Mouse (Mus musculus) kidney, embryonic 15.5 days (tissue): ENCODE data around the gene Gnai2. TPM values are rescaled to one million over a fixed set of nuclear protein-coding genes. Genes with fewer than 3 reads are reported as not detected.

Experiments used
- ATAC-seq: fragments of 200-750 bp; cut with Nextera tagmentation; replicated peaks from 2 replicates; pipeline ENCODE4 v1.8.0; 2017; ENCODE audit warnings: moderate TSS enrichment; ENCODE audit not compliant: low FRiP score
- H3K27ac ChIP-seq: fragments of 300-500 bp; sonication (generic); 2 replicates; pipeline ENCODE4 v1.5.1; 2015; ENCODE audit warnings: mild to moderate bottlenecking, inconsistent platforms
- H3K27me3 ChIP-seq: fragments of 300-500 bp; sonication (generic); 2 replicates; pipeline ENCODE4 v1.6.1; 2015; ENCODE audit warnings: inconsistent platforms
- H3K36me3 ChIP-seq: fragments of 300-500 bp; sonication (generic); 2 replicates; pipeline ENCODE4 v1.6.1; 2015; ENCODE audit warnings: inconsistent platforms
- H3K4me1 ChIP-seq: fragments of 300-500 bp; sonication (generic); 2 replicates; pipeline ENCODE4 v1.6.1; 2015; ENCODE audit warnings: inconsistent platforms
- H3K4me2 ChIP-seq: fragments of 300-500 bp; sonication (generic); 2 replicates; pipeline ENCODE4 v1.6.1; 2015; ENCODE audit warnings: moderate library complexity, mild to moderate bottlenecking, inconsistent platforms
- H3K4me3 ChIP-seq: fragments of 300-500 bp; sonication (generic); replicated peaks from 2 replicates; pipeline ENCODE4 v1.5.1; 2015; ENCODE audit warnings: mild to moderate bottlenecking, inconsistent platforms
- H3K9ac ChIP-seq: fragments of 300-500 bp; sonication (generic); 2 replicates; pipeline ENCODE4 v1.6.1; 2015; ENCODE audit warnings: mild to moderate bottlenecking, inconsistent platforms
- H3K9me3 ChIP-seq: fragments of 300-500 bp; sonication (generic); replicated peaks from 2 replicates; pipeline ENCODE4 v1.6.1; 2016; ENCODE audit warnings: inconsistent platforms
- WGBS: fragments of 180-500 bp; shearing (Covaris S2); methylation state at CpG from one replicate; pipeline ENCODE4 v1.1.7; 2015; ENCODE audit warnings: mixed read lengths; 5-methylcytosine and 5-hydroxymethylcytosine counted together
- polyA plus RNA-seq: library from polyadenylated mRNA; unstranded; fragments of >200 nt; fragmentation: Nextera tagmentation; extraction: Ambion mirVana; gene quantifications from 2 replicates; pipeline ENCODE4 v1.2.1, GENCODE M21; 2015

Gnai2 gene
- polyA plus RNA-seq, 1 experiment from 2014 or later = 424 TPM

DNA sequence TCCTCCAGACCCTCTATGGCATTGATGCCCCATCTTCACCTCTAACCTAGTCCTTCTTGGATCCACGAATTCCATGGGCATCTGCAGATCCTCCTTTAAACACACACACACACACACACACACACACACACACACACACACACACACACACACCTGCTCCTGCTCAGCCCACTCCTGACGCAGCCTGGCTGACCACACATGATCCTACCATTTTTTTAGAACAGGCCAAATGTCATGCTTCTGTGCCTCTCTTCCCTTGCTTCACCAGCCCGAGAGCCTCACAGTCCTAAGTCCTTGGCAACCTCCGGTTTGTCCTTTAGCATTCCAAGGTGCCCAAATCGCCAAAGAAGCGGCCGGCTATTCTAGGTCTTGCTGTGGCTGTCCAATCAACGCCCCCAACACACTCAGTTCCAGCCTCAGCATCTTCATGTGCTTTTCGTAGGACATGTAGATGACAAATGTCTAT is 34.3 kb upstream of the Gnai2 start, which contains the start of gene Slc38a3:
Gene Slc38a3 (minus strand): TSS at position 51 of the 466 bp plus-strand sequence.
- ATAC-seq = no peak
- H3K27ac ChIP-seq = 0 out of 2 replicates have a peak within 1 kb of the TSS, but pooled peaks have one; percentile 16
- 76% methylated on average over 9 of the region's 9 CpGs for WGBS
- peaks cover 28% of the 10 kb centered on the region for H3K27me3 ChIP-seq
- H3K9ac ChIP-seq = no peak within 1 kb of the TSS
- H3K4me1 ChIP-seq = peaks cover 46% of the 10 kb centered on the region
- no peak within 1 kb of the TSS for H3K4me2 ChIP-seq
- H3K9me3 ChIP-seq = no peaks in the 10 kb centered on the region
- H3K4me3 ChIP-seq = no peak within 1 kb of the TSS
- H3K36me3 ChIP-seq = no peaks in the 10 kb centered on the region

DNA sequence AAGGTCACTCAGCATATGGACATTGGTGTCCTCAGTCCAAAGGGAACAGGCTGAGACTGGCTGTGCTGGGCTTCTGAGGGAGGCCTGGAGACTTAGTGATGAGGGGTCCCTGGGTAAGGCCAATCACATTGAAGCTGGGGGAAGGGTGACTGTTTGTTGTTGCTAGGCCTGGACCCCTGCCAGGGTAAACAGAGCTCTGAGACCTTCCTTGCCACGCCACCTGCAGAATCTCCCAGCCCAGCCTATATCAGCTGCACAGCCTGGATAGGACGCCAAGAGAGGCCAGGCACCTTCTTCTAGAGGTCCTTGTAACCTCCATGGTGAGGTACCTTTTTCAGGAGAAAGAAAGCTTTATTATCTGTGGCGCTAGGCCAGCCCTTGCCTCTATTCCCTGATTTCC is 33.7 kb upstream of the Gnai2 start:
- no peak overlapping the region for H3K4me3 ChIP-seq
- H3K36me3 ChIP-seq = no peaks in the 10 kb centered on the region
- H3K4me1 ChIP-seq = peaks cover 48% of the 10 kb centered on the region
- no peak overlapping the region for H3K4me2 ChIP-seq
- WGBS = 46% methylated on average over 3 of the region's 3 CpGs
- 0 out of 2 replicates have a peak, but pooled peaks have one; percentile 22 for ATAC-seq
- H3K27me3 ChIP-seq = peaks cover 23% of the 10 kb centered on the region
- no peak overlapping the region for H3K9ac ChIP-seq
- H3K9me3 ChIP-seq = no peaks in the 10 kb centered on the region
- no peak overlapping the region for H3K27ac ChIP-seq

DNA sequence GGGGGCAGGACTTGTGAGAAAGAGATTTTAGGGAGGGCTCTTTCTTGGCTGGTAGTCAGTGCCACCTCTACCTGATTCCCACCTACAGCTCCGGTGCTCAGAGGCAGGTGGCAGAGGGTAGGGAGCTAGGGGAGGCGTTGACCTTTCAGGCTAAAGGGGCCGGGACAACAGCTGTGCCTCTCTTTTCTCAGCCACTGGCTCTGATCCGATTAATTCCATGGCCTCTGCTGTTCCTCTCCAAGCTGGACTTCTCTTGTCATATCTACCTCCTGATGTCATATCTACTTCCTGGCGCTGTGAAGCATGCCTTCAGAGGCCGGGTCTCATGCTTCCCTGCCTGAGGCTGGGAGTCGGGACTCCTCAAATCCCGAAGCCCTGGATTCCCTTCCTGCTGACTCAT is 32.8 kb upstream of the Gnai2 start:
- Histone ChIP-seq H3K27ac (0 out of 2 replicates have a peak overlapping the region, but pooled peaks have one; percentile 14), H3K4me2 (peak overlapping the region; percentile 93), H3K4me1 (peaks cover 57% of the 10 kb centered on the region), H3K9ac (no peak overlapping the region), H3K27me3 (peaks cover 23% of the 10 kb centered on the region), H3K9me3 (no peaks in the 10 kb centered on the region), H3K36me3 (no peaks in the 10 kb centered on the region), H3K4me3 (no peak overlapping the region)
- 38% methylated on average over 8 of the region's 8 CpGs for WGBS
- no peak for ATAC-seq

DNA sequence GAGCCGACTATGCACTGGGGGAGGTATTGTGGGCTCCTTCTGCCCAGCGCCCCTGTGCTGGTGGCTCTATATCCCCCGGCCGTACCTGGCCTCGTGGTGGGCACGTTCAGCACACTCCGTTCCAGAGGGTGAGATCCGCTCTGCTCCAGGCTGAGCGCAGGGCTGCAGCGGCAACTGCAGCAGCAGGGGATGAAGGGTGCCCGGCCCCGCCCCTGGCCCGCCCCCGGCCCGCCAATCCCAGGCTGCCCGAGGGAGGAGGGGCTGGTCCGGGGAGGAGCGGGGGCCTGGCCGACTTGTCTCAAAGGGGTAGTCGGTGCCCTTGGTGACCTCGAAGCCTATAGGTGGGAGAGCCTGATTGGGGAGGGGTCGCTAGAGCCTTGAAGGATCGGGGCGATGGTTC is 32.1 kb upstream of the Gnai2 start:
- under 1% methylated on average over 24 of the region's 24 CpGs for WGBS
- Histone ChIP-seq H3K9ac (peak overlapping the region; percentile 50), H3K4me1 (peaks cover 58% of the 10 kb centered on the region), H3K4me3 (peak overlapping the region; percentile 45), H3K9me3 (no peaks in the 10 kb centered on the region), H3K27me3 (peaks cover 23% of the 10 kb centered on the region), H3K27ac (no peak overlapping the region; the same call in 1 of the 2 replicates), H3K36me3 (no peaks in the 10 kb centered on the region), H3K4me2 (peak overlapping the region; percentile 93)
- peak; percentile 90 for ATAC-seq

DNA sequence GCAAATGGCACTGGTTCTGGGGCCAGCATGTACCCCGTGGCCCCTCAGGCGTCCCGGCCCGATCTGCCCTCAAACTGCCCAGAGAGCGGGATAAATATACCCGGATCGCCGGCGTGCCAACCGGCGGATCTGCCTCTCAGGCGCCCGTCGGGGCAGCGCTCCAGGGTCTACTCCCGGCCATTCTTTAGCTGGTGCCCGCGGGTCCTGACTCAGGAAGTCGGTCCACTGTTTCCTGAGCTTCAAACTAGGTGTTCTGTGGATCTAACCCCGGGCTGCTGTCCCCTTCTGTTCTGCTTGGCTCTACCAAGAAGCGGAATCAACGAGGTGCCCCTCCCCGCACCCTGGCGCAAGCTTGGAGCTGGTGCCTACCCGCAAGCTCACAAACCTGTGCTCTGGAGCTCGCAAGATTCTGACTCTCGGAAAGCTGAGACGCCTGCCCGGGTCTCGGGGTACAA is 31.6 kb upstream of the Gnai2 start:
- Histone ChIP-seq H3K4me1 (peaks cover 58% of the 10 kb centered on the region), H3K36me3 (no peaks in the 10 kb centered on the region), H3K27me3 (peaks cover 23% of the 10 kb centered on the region), H3K9ac (peak overlapping the region; percentile 50), H3K4me3 (peak overlapping the region; percentile 45), H3K4me2 (peak overlapping the region; percentile 93), H3K27ac (no peak overlapping the region; the same call in 1 of the 2 replicates), H3K9me3 (no peaks in the 10 kb centered on the region)
- 1% methylated on average over 30 of the region's 30 CpGs for WGBS
- peak; percentile 23 for ATAC-seq

DNA sequence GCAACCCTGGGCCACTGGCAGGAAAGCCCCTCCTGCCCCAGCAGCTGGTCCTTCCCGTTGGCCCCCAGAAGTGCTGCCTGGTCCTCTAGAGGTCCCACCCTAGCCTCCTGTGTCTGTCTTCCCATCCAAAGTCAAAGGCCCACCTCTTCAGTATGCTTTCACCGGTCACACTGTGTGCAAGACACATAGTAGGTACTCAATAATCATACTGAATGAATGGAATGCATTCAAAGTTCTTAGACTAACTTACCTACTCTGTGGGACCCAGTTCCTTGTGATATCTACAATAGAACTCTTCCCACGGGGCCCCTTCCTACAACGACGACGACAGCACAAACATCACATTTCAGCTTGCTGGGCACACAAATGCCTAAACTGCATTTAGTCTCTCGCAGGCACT is 30.1 kb upstream of the Gnai2 start:
- H3K4me2 ChIP-seq = no peak overlapping the region
- no peak overlapping the region for H3K27ac ChIP-seq
- H3K27me3 ChIP-seq = peaks cover 23% of the 10 kb centered on the region
- H3K36me3 ChIP-seq = no peaks in the 10 kb centered on the region
- H3K4me1 ChIP-seq = peaks cover 55% of the 10 kb centered on the region
- ATAC-seq = no peak
- WGBS = 83% methylated on average over 7 of the region's 7 CpGs
- H3K9ac ChIP-seq = no peak overlapping the region
- no peaks in the 10 kb centered on the region for H3K9me3 ChIP-seq
- H3K4me3 ChIP-seq = no peak overlapping the region

DNA sequence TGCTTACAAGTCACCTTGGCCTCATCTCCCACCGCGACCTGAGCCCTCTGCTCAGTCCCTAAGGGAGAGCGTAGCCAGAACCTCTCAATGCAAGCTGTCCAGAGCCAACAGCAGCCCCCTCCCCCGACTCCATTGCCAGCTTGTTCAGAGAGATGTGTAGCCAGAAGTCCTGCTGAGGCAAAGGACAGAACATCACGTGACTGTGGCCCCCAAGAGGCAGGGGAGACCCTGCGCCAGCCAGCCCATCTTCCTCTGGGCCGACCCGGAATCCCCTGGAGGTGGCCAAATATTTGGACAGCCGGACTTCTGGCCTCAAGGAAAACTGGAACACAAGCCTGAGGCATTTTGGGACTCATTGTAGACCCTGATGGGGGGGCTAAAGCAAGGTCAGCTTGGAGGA is 28.4 kb upstream of the Gnai2 start:
- H3K4me2 ChIP-seq = no peak overlapping the region
- peaks cover 37% of the 10 kb centered on the region for H3K4me1 ChIP-seq
- no peak overlapping the region for H3K9ac ChIP-seq
- ATAC-seq = no peak
- no peak overlapping the region for H3K4me3 ChIP-seq
- 38% methylated on average over 9 of the region's 9 CpGs for WGBS
- H3K9me3 ChIP-seq = no peaks in the 10 kb centered on the region
- H3K27ac ChIP-seq = no peak overlapping the region
- peaks cover 22% of the 10 kb centered on the region for H3K27me3 ChIP-seq
- no peaks in the 10 kb centered on the region for H3K36me3 ChIP-seq

DNA sequence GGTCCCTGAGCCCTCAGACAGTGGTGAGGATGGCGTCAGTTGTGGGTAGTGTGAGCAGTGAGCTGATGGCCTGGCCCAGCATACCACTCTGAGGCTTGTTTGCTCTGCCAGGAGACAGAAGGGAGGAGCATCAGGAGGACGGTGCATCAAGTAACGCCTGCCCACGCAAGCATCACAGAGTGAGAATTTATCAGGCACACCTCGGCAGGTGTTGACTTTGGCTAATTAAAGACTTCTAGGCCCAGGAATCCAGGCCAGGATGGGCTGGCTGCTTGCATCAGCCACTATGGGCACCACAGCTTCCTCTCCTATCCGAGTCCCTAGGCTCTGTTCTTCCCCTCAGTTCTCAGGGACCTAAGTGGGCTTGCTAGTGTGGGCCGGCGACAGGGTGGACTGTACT is 27.2 kb upstream of the Gnai2 start:
- no peak for ATAC-seq
- WGBS = 70% methylated on average over 8 of the region's 8 CpGs

DNA sequence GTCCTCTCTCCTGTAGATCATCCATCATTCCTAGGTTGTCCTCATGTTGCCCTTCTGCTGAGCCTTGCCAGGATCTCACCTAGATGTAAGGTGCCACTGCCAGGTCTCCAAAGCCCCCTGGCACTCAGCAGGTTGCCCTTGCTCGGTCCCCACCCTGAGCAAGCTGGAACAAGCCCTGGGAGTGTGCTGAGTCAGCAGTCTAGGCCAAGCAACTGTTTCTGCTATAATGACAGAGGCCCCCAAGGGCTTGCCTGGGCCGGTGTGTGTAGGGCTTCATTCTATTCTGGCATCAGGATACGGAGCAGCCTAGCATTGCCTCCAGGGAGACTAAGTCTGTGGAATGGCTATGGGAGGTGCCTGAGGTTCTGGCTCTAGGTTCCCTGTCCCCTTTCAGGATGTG is 25.6 kb upstream of the Gnai2 start:
- peaks cover 13% of the 10 kb centered on the region for H3K4me1 ChIP-seq
- H3K27ac ChIP-seq = no peak overlapping the region
- H3K9ac ChIP-seq = no peak overlapping the region
- H3K4me3 ChIP-seq = no peak overlapping the region
- H3K4me2 ChIP-seq = no peak overlapping the region
- H3K36me3 ChIP-seq = no peaks in the 10 kb centered on the region
- ATAC-seq = no peak
- WGBS = 62% methylated on average over 3 of the region's 3 CpGs
- H3K27me3 ChIP-seq = peaks cover 11% of the 10 kb centered on the region
- H3K9me3 ChIP-seq = no peaks in the 10 kb centered on the region

More for the DNA sequence above, 27.2 kb upstream of the Gnai2 start:
- H3K4me1 ChIP-seq = peaks cover 25% of the 10 kb centered on the region
- H3K9ac ChIP-seq = no peak overlapping the region
- no peak overlapping the region for H3K4me3 ChIP-seq
- H3K4me2 ChIP-seq = no peak overlapping the region
- H3K27ac ChIP-seq = no peak overlapping the region
- H3K9me3 ChIP-seq = no peaks in the 10 kb centered on the region
- no peaks in the 10 kb centered on the region for H3K36me3 ChIP-seq
- H3K27me3 ChIP-seq = peaks cover 20% of the 10 kb centered on the region

DNA sequence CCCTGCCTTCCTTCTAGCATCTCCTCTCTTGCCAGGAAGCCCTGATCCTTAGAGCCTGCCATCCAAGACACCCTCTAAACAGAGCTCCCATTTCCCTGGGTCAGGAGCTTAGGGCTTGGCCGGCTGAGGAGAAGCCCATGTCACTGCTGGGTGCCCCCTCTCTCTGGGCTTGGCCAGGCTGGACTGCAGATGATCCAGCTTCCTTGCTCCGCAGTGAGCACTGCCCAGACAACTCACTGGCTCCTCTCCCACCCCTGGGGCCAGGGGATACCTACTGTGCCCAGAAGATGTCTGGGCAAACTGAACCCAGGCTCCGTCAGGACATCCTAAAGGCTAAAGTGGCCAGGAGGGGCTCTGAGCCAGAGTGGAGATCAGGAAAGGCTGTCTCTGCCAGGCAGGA is 24.8 kb upstream of the Gnai2 start:
- Histone ChIP-seq H3K4me2 (no peak overlapping the region), H3K9me3 (no peaks in the 10 kb centered on the region), H3K36me3 (no peaks in the 10 kb centered on the region), H3K27me3 (peaks cover 3% of the 10 kb centered on the region; the same call in 1 of the 2 replicates), H3K9ac (no peak overlapping the region), H3K4me1 (peaks cover 13% of the 10 kb centered on the region), H3K4me3 (no peak overlapping the region), H3K27ac (no peak overlapping the region)
- 88% methylated on average over 3 of the region's 3 CpGs for WGBS
- no peak for ATAC-seq

DNA sequence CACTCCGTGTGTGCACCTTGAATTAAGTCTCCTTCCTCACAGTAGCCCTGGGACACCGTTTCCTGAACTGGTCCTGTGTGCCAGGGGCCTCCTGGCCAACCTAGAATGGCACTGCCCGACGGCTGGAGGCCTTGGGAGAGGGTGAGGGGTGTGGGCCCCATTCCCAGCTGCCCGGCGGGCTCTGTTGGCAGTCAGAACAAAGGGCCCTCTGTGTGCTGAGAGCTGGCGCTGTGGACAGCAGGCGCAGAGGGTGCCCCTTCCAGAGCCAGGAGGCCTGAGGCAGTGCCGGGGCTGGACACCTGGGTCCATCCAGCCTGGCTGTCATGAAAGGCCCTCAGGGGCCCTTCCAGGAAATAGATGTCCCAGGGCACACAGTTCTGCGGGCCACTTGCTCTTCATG is 24.4 kb upstream of the Gnai2 start:
- Histone ChIP-seq H3K27ac (no peak overlapping the region), H3K4me2 (no peak overlapping the region), H3K9ac (no peak overlapping the region), H3K9me3 (no peaks in the 10 kb centered on the region), H3K27me3 (no peaks in the 10 kb centered on the region), H3K36me3 (no peaks in the 10 kb centered on the region), H3K4me3 (no peak overlapping the region), H3K4me1 (peaks cover 13% of the 10 kb centered on the region)
- WGBS = 85% methylated on average over 10 of the region's 10 CpGs
- ATAC-seq = no peak

DNA sequence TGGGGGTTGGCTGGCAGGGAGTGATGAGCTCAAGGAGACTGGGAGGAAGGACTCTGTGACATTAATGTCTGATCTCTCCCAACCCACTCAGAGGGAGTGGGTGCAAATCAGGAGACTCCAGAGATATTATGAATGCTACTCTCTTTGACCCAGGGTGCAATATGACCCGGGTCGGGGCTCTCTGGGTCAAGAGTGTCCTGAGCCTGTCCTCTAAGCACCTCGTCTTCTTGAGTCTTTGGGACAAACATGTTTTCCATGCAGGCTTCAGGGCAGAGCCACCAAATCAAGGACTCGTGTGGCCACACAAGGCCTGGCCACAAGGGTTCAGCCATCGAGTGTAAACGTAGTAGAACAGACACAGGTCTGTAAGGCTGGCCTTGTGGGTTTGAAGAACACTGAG is 22.9 kb upstream of the Gnai2 start:
- no peak overlapping the region for H3K4me3 ChIP-seq
- no peak overlapping the region for H3K9ac ChIP-seq
- H3K4me1 ChIP-seq = peaks cover 2% of the 10 kb centered on the region
- H3K36me3 ChIP-seq = no peaks in the 10 kb centered on the region
- no peaks in the 10 kb centered on the region for H3K9me3 ChIP-seq
- no peak overlapping the region for H3K4me2 ChIP-seq
- ATAC-seq = no peak
- no peaks in the 10 kb centered on the region for H3K27me3 ChIP-seq
- no peak overlapping the region for H3K27ac ChIP-seq
- WGBS = 75% methylated on average over 6 of the region's 6 CpGs

DNA sequence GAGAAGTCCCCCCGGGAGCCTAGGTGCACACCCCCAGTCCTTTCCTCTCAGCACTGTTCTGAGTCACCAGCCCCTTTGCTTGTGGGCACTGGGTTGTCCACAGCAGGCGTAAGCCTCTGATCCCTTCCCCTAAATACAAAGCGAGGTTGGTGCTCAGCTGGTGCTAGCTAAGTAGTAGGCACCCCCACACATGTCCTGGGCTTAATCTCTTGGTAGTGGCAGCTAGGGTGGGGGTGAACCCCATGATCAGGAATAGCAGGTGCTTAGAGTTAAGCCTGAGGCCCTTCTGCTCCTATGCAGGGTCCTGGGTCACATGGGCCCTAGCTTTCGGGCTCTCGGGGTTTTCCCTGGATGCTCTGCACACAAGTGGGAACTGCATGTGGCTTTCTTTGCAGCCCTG is 22.0 kb upstream of the Gnai2 start:
- no peak overlapping the region for H3K4me2 ChIP-seq
- no peaks in the 10 kb centered on the region for H3K9me3 ChIP-seq
- ATAC-seq = no peak
- no peak overlapping the region for H3K4me3 ChIP-seq
- H3K36me3 ChIP-seq = no peaks in the 10 kb centered on the region
- H3K4me1 ChIP-seq = no peaks in the 10 kb centered on the region
- H3K27me3 ChIP-seq = no peaks in the 10 kb centered on the region
- no peak overlapping the region for H3K9ac ChIP-seq
- WGBS = 88% methylated on average over 5 of the region's 5 CpGs
- no peak overlapping the region for H3K27ac ChIP-seq
